Mouse (Mus musculus) intestine, embryonic 15.5 days (tissue): ENCODE data around the gene Amigo3. TPM values are rescaled to one million over a fixed set of nuclear protein-coding genes. Genes with fewer than 3 reads are reported as not detected.
A peak's percentile ranks its signal among the peaks of the same experiment; 100 is the strongest.

Experiments
- ATAC-seq: fragments of 200-750 bp; cut with Nextera tagmentation; 2 replicates; pipeline ENCODE4 v1.8.0; 2017; ENCODE audit warnings: moderate TSS enrichment, moderate library complexity
- H3K27ac ChIP-seq: fragments of 300-500 bp; sonication (generic); 2 replicates; pipeline ENCODE4 v1.5.1; 2015; ENCODE audit warnings: mild to moderate bottlenecking, inconsistent platforms
- H3K27me3 ChIP-seq: fragments of 300-500 bp; sonication (generic); replicated peaks from 2 replicates; pipeline ENCODE4 v1.6.1; 2015; ENCODE audit warnings: inconsistent platforms
- H3K36me3 ChIP-seq: fragments of 300-500 bp; sonication (generic); 2 replicates; pipeline ENCODE4 v1.6.1; 2015; ENCODE audit warnings: inconsistent platforms
- H3K4me1 ChIP-seq: fragments of 300-500 bp; sonication (generic); replicated peaks from 2 replicates; pipeline ENCODE4 v1.6.1; 2015; ENCODE audit warnings: inconsistent platforms
- H3K4me2 ChIP-seq: fragments of 300-500 bp; sonication (generic); replicated peaks from 2 replicates; pipeline ENCODE4 v1.6.1; 2015; ENCODE audit warnings: mild to moderate bottlenecking, inconsistent platforms
- H3K4me3 ChIP-seq: fragments of 300-500 bp; sonication (generic); replicated peaks from 2 replicates; pipeline ENCODE4 v1.5.1; 2015; ENCODE audit warnings: inconsistent platforms
- H3K9ac ChIP-seq: fragments of 300-500 bp; sonication (generic); 2 replicates; pipeline ENCODE4 v1.6.1; 2015; ENCODE audit warnings: inconsistent platforms
- H3K9me3 ChIP-seq: fragments of 300-500 bp; sonication (generic); 2 replicates; pipeline ENCODE4 v1.6.1; 2016; ENCODE audit warnings: inconsistent platforms
- WGBS: fragments of 180-500 bp; shearing (Covaris S2); methylation state at CpG from one replicate; pipeline ENCODE4 v1.1.7; 2015; 5-methylcytosine and 5-hydroxymethylcytosine counted together
- polyA plus RNA-seq: library from polyadenylated mRNA; unstranded; fragments of >200 nt; fragmentation: Nextera tagmentation; extraction: Ambion mirVana; gene quantifications from 2 replicates; pipeline ENCODE4 v1.2.1, GENCODE M21; 2015

Gene Amigo3
- polyA plus RNA-seq, 1 experiment from 2014 or later: 3.2 TPM

DNA sequence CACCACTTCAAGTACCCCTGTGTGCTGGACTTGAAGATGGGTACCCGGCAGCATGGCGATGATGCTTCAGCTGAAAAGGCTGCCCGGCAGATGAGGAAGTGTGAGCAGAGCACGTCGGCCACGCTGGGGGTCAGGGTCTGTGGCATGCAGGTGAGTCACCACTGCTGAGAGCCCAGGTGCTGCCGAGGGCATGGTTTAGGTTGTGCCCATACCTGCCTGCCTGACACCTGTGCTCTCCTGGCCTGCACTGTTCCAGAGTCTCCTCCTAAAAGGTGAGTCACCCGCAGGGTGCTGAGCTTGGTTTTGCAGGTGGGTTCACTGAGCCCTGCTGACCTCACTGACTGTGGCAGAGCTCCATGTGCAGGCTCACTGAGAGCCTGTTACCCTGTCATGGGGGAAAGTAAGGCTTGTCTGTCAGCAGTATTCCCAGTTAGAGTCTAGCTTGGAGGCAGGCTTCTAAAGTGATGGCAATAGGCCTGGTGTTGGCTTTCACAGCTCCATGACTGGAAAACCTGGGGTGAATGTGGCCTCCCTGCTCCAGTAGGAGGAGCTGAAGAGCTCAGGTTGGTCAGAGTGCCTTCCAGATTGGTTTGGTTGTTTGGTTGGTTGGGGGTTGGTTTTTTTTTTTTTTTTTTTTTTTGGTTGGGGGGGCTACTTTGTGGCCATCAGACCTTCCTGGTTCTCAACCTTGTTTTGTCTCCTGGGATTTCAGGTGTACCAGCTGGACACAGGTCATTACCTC, 8.0 kb upstream of the Amigo3 start:
- H3K4me3 ChIP-seq: no peak overlapping the region
- ATAC-seq: no peak
- H3K27me3 ChIP-seq: no peaks in the 10 kb centered on the region
- WGBS: 97% methylated on average over 8 of the region's 8 CpGs
- no peaks in the 10 kb centered on the region for H3K9me3 ChIP-seq
- peaks cover 18% of the 10 kb centered on the region for H3K4me1 ChIP-seq
- H3K9ac ChIP-seq: no peak overlapping the region
- no peak overlapping the region for H3K4me2 ChIP-seq
- no peak overlapping the region for H3K27ac ChIP-seq
- H3K36me3 ChIP-seq: peaks cover 33% of the 10 kb centered on the region

DNA sequence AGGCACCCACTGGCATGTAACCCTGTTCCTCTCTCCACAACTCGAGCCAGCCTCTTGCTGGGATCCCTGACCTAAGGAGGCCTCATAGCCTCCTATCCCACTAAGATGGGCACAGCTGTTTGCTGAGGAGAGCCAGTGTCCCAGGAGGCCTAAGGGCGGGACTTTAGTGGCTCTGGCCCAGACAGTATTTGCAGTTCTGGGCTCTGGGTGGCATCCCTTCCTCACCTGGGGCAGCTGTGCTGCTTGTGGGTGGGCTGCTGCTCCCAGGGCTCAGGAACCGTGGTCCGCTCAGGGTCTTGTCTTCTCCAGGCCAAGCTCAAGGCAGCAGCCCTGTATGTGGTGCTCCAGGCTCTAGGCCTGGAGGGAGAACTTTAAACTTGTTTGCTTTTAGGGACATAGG, 6.4 kb upstream of the Amigo3 start:
- no peak for ATAC-seq
- Histone ChIP-seq H3K27ac (no peak overlapping the region), H3K4me3 (no peak overlapping the region), H3K27me3 (no peaks in the 10 kb centered on the region), H3K9ac (no peak overlapping the region), H3K36me3 (peaks cover 40% of the 10 kb centered on the region), H3K4me1 (peaks cover 29% of the 10 kb centered on the region), H3K9me3 (no peaks in the 10 kb centered on the region), H3K4me2 (no peak overlapping the region)
- WGBS: 95% methylated on average over 4 of the region's 4 CpGs

DNA sequence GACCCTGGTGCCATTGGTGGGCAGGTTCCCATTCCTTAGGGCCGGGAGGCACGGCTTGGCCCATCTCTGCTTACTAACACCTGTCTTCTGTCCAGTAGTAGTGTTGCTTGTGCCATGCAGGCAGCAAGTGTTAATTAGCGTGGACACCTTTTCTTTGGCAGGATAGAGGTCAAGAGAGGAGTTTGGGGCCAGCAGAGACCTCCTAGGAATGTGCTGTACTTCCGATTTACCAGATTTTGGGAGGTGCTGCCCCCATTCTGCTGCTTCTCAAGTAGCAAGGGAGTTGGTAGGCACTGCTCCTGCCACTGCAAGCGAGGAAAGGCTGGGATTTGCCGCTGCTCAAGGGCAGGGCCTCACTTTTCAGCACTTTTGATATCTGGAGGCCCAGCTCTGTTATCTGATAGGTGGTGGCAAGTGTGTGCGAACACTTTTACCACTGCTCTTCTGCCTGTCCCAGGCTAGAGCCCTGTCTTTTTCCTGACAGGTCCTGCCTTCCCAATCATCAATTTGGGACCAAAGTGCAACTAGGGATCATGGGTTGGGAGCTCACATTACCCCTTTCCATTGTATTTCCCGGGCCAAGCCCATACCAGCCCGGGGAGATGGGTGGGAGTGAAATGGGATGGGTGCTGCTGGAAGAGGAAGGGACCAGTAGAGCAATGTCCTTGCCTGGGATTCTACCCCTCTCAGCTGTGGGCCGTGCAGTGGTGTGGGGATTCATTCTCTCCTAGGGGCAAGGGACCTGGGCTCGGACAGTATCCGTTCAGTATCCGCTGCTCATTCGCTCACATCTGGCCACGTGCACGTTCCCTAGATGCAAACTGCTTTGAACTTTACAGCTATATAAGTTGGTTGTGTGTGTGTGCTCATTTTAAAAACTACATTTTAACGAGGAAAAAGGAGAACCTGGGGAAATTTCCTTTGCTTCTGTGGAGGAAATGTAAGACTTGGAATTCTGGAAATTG, 5.1 kb upstream of the Amigo3 start:
- H3K9ac ChIP-seq: peak overlapping the region; percentile 28
- peak overlapping the region; percentile 64 for H3K4me3 ChIP-seq
- peak overlapping the region; percentile 73 for H3K4me2 ChIP-seq
- peaks cover 34% of the 10 kb centered on the region for H3K36me3 ChIP-seq
- H3K9me3 ChIP-seq: no peaks in the 10 kb centered on the region
- 46% methylated on average over 17 of the region's 17 CpGs for whole genome bisulfite sequencing
- peak overlapping the region; percentile 64 for H3K27ac ChIP-seq
- H3K4me1 ChIP-seq: peaks cover 35% of the 10 kb centered on the region
- H3K27me3 ChIP-seq: no peaks in the 10 kb centered on the region
- no peak for ATAC-seq

DNA sequence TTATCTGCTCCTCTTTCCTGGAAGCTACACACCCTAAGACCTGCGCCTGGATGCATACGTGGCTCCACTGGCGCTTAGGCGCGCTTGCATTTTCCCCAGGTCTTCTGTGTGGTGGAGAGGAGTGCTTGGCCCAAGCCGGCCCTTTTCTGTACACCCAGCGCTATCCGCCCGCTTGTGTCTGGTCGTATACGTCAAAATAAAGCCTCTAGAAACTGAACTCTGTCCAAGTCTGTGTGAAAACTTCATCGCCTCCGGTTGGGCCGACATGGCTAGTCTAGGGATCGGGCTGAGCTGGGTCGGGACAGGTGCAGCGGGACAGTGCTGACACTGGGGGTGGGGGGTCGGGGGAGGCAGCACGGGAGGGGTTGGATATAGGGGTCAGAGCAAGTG, 4.4 kb upstream of the Amigo3 start:
- Histone ChIP-seq H3K4me2 (peak overlapping the region; percentile 73), H3K27ac (peak overlapping the region; percentile 64), H3K36me3 (peaks cover 31% of the 10 kb centered on the region), H3K9ac (peak overlapping the region; percentile 28), H3K9me3 (no peaks in the 10 kb centered on the region), H3K27me3 (no peaks in the 10 kb centered on the region), H3K4me1 (peaks cover 42% of the 10 kb centered on the region), H3K4me3 (peak overlapping the region; percentile 64)
- ATAC-seq: peak; percentile 13
- WGBS: under 1% methylated on average over 19 of the region's 19 CpGs

DNA sequence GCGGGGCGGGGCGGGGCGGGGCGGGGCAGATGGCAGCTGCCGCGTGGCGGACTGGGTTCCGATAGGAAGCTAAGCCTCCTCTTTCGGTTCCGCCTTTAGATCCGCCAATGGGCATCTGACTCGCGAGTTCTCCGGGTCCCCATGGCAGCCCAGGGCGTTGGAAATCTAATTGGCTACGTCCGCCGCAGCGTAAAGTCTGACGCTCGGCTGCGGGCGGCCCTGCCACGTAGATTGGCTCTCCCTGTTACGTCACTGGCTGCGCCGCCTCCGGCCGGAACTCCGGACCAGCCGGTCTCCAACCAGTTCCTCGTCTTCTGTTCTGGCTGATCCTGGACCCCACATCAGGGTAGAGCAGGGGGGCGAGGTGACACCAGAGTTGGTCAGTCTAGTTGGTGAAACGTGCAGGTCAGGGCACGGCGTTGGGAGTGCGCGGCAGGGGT, 3.9 kb upstream of the Amigo3 start, which contains the start of gene Gmppb:
Gene Gmppb, plus strand, starts transcription at position 227 of the 440 bp plus-strand sequence.
- Histone ChIP-seq H3K9ac (peak within 1 kb of the TSS; percentile 61), H3K9me3 (no peaks in the 10 kb centered on the region), H3K4me3 (peak within 1 kb of the TSS; percentile 64), H3K36me3 (peaks cover 34% of the 10 kb centered on the region), H3K4me1 (peaks cover 45% of the 10 kb centered on the region), H3K27me3 (no peaks in the 10 kb centered on the region), H3K4me2 (peak within 1 kb of the TSS; percentile 86), H3K27ac (peak within 1 kb of the TSS; percentile 73)
- ATAC-seq: peak; percentile 95
- under 1% methylated on average over 32 of the region's 39 CpGs for WGBS

DNA sequence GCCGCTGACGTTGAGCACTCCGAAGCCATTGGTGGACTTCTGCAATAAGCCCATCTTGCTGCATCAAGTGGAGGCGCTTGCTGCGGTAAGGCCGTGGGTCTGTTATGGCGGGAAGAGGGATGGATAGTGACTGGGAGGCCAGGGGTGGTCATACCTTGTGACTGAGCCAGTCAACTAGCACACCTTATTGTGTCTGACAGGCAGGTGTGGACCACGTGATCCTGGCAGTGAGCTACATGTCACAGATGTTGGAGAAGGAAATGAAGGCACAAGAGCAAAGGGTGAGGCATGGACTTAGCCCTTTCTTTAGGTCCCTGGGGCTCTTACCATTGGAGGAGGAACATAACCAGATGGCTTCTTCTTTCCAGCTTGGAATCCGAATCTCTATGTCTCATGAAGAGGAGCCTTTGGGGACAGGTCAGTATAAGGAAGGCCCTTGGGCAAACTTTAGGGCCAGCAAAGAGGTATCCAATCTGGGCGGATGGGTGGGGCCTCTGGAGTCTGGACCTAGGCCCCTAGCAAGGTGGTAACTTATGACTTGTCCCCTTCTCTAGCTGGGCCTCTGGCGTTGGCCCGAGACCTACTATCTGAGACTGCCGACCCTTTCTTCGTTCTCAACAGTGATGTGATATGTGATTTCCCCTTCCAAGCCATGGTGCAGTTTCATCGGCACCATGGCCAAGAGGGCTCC, 3.3 kb upstream of the Amigo3 start:
- Histone ChIP-seq H3K9ac (peak overlapping the region; percentile 61), H3K4me1 (peaks cover 49% of the 10 kb centered on the region), H3K27me3 (no peaks in the 10 kb centered on the region), H3K27ac (peak overlapping the region; percentile 73), H3K9me3 (no peaks in the 10 kb centered on the region), H3K4me2 (peak overlapping the region; percentile 86), H3K4me3 (peak overlapping the region; percentile 64), H3K36me3 (peaks cover 41% of the 10 kb centered on the region)
- WGBS: 35% methylated on average over 15 of the region's 15 CpGs
- peak; percentile 61 for ATAC-seq

DNA sequence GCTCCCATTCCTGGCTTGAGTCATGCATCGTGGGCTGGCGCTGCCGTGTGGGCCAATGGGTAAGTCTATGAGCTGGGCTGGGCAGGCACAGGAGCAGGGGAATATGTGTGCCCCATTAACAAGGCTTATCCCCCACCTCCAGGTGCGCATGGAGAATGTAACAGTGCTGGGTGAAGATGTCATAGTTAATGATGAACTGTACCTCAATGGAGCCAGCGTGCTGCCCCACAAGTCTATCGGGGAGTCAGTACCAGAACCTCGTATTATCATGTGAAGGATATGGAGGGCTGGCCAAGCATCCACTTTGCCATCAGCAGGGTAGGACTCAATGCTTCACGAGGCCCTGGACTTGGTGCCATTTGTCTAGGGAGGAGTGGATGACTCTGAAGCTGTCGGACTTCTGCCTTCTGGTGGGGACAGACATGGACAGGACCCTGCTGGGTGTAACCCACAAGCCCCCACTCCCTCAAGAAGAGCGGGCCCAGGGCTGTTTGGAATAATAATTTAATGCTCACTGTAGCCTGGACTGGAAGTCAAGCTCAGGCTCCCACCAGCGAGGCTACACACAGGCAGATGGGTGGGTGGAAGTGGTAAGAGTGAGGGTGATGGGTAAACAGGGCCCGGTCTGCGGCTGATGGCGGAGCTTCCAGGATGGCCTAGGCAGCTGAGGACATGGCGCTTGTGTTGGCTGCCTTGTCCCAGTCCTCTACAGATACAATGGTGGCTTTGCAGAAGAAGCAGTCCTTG, 1.6 kb upstream of the Amigo3 start:
- Histone ChIP-seq H3K9ac (0 out of 2 replicates have a peak overlapping the region, but pooled peaks have one; percentile 4), H3K27ac (no peak overlapping the region), H3K36me3 (peaks cover 32% of the 10 kb centered on the region), H3K4me3 (no peak overlapping the region), H3K4me1 (peaks cover 49% of the 10 kb centered on the region), H3K4me2 (peak overlapping the region; percentile 86; the same call in 1 of the 2 replicates), H3K27me3 (no peaks in the 10 kb centered on the region), H3K9me3 (no peaks in the 10 kb centered on the region)
- 95% methylated on average over 15 of the region's 15 CpGs for WGBS
- no peak for ATAC-seq

DNA sequence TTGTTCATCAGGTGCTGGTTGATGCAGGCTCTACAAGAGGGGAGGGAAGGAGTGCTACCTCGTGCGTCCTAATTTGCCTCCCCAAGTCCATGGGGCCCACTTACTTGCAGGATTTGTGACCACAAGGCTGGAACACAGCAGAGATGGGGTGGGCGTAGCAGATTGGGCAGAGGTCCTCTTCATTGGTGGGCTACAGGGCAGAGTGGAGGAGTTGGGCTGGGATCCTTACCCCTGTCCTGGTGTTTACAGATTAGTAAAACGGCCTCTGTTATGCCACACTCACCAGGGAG, 1.1 kb upstream of the Amigo3 start:
- Histone ChIP-seq H3K36me3 (peaks cover 29% of the 10 kb centered on the region), H3K27ac (no peak overlapping the region), H3K9me3 (no peaks in the 10 kb centered on the region), H3K9ac (no peak overlapping the region), H3K4me1 (peaks cover 49% of the 10 kb centered on the region), H3K4me2 (no peak overlapping the region), H3K27me3 (no peaks in the 10 kb centered on the region), H3K4me3 (no peak overlapping the region)
- 74% methylated on average over 4 of the region's 4 CpGs for WGBS
- no peak for ATAC-seq

DNA sequence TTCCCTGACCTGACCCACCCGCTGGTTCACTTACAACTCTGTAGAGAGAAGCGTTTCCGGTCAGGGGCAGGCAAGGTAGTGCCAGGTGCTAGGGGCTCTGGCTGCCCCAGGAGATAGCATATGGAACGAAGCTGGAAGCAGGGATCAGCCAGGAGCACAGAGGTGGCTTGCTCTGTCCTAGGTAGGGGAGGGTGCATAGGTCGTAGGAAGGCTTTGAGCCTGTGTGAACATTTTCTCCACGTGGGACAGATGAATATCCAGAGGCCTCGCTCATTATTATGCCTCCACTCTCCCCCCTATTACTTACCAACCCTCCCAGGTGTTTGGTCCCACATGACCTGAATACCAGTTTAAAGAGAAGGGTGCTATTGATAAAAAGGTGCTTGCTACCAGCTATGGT, 548 bp upstream of the Amigo3 start:
- WGBS: 78% methylated on average over 7 of the region's 7 CpGs
- peak overlapping the region; percentile 32; the same call in 1 of the 2 replicates for H3K27ac ChIP-seq
- no peaks in the 10 kb centered on the region for H3K27me3 ChIP-seq
- no peak for ATAC-seq
- H3K36me3 ChIP-seq: peaks cover 26% of the 10 kb centered on the region
- H3K4me3 ChIP-seq: no peak overlapping the region
- no peak overlapping the region for H3K9ac ChIP-seq
- no peaks in the 10 kb centered on the region for H3K9me3 ChIP-seq
- no peak overlapping the region for H3K4me2 ChIP-seq
- peaks cover 47% of the 10 kb centered on the region for H3K4me1 ChIP-seq

DNA sequence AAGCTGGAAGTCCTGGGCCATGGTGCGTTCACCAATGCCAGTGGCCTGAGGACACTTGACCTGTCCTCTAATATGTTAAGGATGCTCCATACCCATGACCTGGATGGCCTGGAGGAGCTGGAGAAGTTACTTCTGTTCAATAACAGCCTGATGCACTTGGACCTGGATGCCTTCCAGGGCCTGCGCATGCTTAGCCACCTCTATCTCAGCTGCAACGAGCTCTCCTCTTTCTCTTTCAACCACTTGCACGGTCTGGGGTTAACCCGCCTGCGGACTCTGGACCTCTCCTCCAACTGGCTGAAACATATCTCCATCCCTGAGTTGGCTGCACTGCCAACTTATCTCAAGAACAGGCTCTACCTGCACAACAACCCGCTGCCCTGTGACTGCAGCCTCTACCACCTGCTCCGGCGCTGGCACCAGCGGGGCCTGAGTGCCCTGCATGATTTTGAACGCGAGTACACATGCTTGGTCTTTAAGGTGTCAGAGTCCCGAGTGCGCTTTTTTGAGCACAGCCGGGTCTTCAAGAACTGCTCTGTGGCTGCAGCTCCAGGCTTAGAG, 786 bp downstream of the Amigo3 start:
- H3K36me3 ChIP-seq: peaks cover 32% of the 10 kb centered on the region
- WGBS: 78% methylated on average over 15 of the region's 15 CpGs
- no peaks in the 10 kb centered on the region for H3K27me3 ChIP-seq
- peaks cover 36% of the 10 kb centered on the region for H3K4me1 ChIP-seq
- H3K9me3 ChIP-seq: no peaks in the 10 kb centered on the region
- H3K9ac ChIP-seq: no peak overlapping the region
- ATAC-seq: no peak
- 0 out of 2 replicates have a peak overlapping the region, but pooled peaks have one; percentile 47 for H3K4me2 ChIP-seq
- no peak overlapping the region for H3K4me3 ChIP-seq
- H3K27ac ChIP-seq: peak overlapping the region; percentile 38; the same call in 1 of the 2 replicates

DNA sequence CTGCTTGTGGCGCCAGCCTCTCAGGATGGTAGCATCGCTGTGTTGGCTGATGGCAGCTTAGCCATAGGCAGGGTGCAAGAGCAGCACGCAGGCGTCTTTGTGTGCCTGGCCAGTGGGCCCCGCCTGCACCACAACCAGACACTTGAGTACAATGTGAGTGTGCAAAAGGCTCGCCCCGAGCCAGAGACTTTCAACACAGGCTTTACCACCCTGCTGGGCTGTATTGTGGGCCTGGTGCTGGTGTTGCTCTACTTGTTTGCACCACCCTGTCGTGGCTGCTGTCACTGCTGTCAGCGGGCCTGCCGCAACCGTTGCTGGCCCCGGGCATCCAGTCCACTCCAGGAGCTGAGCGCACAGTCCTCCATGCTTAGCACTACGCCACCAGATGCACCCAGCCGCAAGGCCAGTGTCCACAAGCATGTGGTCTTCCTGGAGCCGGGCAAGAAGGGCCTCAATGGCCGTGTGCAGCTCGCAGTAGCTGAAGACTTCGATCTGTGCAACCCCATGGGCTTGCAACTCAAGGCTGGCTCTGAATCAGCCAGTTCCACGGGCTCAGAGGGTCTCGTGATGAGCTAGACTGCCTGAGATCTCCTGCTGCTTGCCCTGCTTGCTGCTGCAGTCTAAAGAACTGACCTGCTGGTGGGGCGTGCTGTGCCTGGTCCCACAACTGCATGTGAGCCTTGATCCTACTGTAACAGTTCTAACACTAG, 1.5 kb downstream of the Amigo3 start:
- no peak overlapping the region for H3K27ac ChIP-seq
- 88% methylated on average over 22 of the region's 22 CpGs for WGBS

More for the DNA sequence above, 1.5 kb downstream of the Amigo3 start:
- Histone ChIP-seq H3K9ac (no peak overlapping the region), H3K4me2 (no peak overlapping the region), H3K4me1 (peaks cover 35% of the 10 kb centered on the region), H3K9me3 (no peaks in the 10 kb centered on the region), H3K27me3 (no peaks in the 10 kb centered on the region), H3K36me3 (peaks cover 38% of the 10 kb centered on the region), H3K4me3 (no peak overlapping the region)
- ATAC-seq: no peak
